Mouse (Mus musculus): ENCODE measurements around the gene Tlr8.

- TF ChIP-seq EP300 (IDR thresholded peaks at IDR 0.05; ENCODE audit: insufficient read depth, low read depth, low read length): no peak
- TF ChIP-seq CTCF (IDR thresholded peaks at IDR 0.05; ENCODE audit: low read depth, low read length): no peak
Observed at GRCm38 (mm10) chrX:167208506-167208820, 55.7 kb downstream of the Tlr8 start.

Data from ES-Bruce4 (cell line).